Mouse (Mus musculus) kidney, embryonic 16.5 days (tissue): ENCODE measurements around the gene 1700018F24Rik. TPM values are rescaled to one million over a fixed set of nuclear protein-coding genes. Genes with fewer than 3 reads are reported as not detected.

Experiments
- polyA plus RNA-seq: library from polyadenylated mRNA; unstranded; fragments of >200 nt; fragmentation: Nextera tagmentation; extraction: Ambion mirVana; gene quantifications from 2 replicates; pipeline ENCODE4 v1.2.1, GENCODE M21; 2015

1700018F24Rik gene
- polyA plus RNA-seq, 1 experiment from 2014 or later = not detected

Other genes starting within 250 kb of the 1700018F24Rik start
- 9.5 and 14.0 TPM in 2 replicates for gene Smurf1, start 77.1 kb upstream of the 1700018F24Rik start, polyA plus RNA-seq
- gene Gm4871, start 10.2 kb upstream of the 1700018F24Rik start, polyA plus RNA-seq = not detected in 2 replicates
- gene Arpc1a, start 40.8 kb downstream of the 1700018F24Rik start, polyA plus RNA-seq = 142 and 150 TPM in 2 replicates
- gene Kpna7, start 41.0 kb downstream of the 1700018F24Rik start, polyA plus RNA-seq = not detected in 2 replicates
- gene Arpc1b, start 71.2 kb downstream of the 1700018F24Rik start, polyA plus RNA-seq = 325 and 354 TPM in 2 replicates
- gene Pdap1, start 97.2 kb downstream of the 1700018F24Rik start, polyA plus RNA-seq = 77.0 and 93.6 TPM in 2 replicates
- 186 TPM in 2 replicates for gene Bud31, start 97.4 kb downstream of the 1700018F24Rik start, polyA plus RNA-seq
- 19.8 and 20.0 TPM in 2 replicates for gene Ptcd1, start 124.1 kb downstream of the 1700018F24Rik start, polyA plus RNA-seq
- 56.2 and 59.5 TPM in 2 replicates for gene Cpsf4, start 124.2 kb downstream of the 1700018F24Rik start, polyA plus RNA-seq
- gene Atp5j2, start 149.1 kb downstream of the 1700018F24Rik start, polyA plus RNA-seq = 679 and 701 TPM in 2 replicates
- gene Zkscan14, start 158.9 kb downstream of the 1700018F24Rik start, polyA plus RNA-seq = 11.4 and 11.6 TPM in 2 replicates
- 16.2 and 17.2 TPM in 2 replicates for gene Zkscan5, start 161.6 kb downstream of the 1700018F24Rik start, polyA plus RNA-seq
- gene Zfp655, start 188.7 kb downstream of the 1700018F24Rik start, polyA plus RNA-seq = 35.3 and 36.0 TPM in 2 replicates
- 0.56 and 0.60 TPM in 2 replicates for gene Zscan25, start 237.5 kb downstream of the 1700018F24Rik start, polyA plus RNA-seq